Mouse (Mus musculus) limb, embryonic 12.5 days (tissue): ENCODE measurements at regions not wholly inside any gene's neighbourhood (a gene's known extent, or its start where the extent isn't known, plus 50 kb on each side); places are given as distances from the start of the nearest gene placed in this dataset.

ENCODE experiments used
- ATAC-seq: fragments of 200-750 bp; cut with Nextera tagmentation; 2 replicates; pipeline ENCODE4 v1.8.0; 2017; ENCODE audit warnings: low read depth, moderate TSS enrichment; ENCODE audit not compliant: insufficient number of reproducible peaks, insufficient read depth, low FRiP score, low TSS enrichment
- H3K27ac ChIP-seq: fragments of 300-500 bp; sonication (generic); 2 replicates; pipeline ENCODE4 v1.5.1; 2016; ENCODE audit warnings: mild to moderate bottlenecking, moderate library complexity
- H3K27me3 ChIP-seq: fragments of 300-500 bp; sonication (generic); 2 replicates; pipeline ENCODE4 v1.6.1; 2016; ENCODE audit warnings: mild to moderate bottlenecking, moderate library complexity
- H3K36me3 ChIP-seq: fragments of 300-500 bp; sonication (generic); 2 replicates; pipeline ENCODE4 v1.6.1; 2016; ENCODE audit warnings: mild to moderate bottlenecking, moderate library complexity
- H3K4me1 ChIP-seq: fragments of 300-500 bp; sonication (generic); replicated peaks from 2 replicates; pipeline ENCODE4 v1.6.1; 2016
- H3K4me2 ChIP-seq: fragments of 300-500 bp; sonication (generic); 2 replicates; pipeline ENCODE4 v1.6.1; 2016; ENCODE audit warnings: mild to moderate bottlenecking, moderate library complexity
- H3K4me3 ChIP-seq: fragments of 300-500 bp; sonication (generic); replicated peaks from 2 replicates; pipeline ENCODE4 v1.5.1; 2016; ENCODE audit warnings: mild to moderate bottlenecking
- H3K9ac ChIP-seq: fragments of 300-500 bp; sonication (generic); replicated peaks from 2 replicates; pipeline ENCODE4 v1.6.1; 2016; ENCODE audit warnings: mild to moderate bottlenecking, moderate library complexity
- H3K9me3 ChIP-seq: fragments of 300-500 bp; sonication (generic); 2 replicates; pipeline ENCODE4 v1.6.1; 2016; ENCODE audit warnings: mild to moderate bottlenecking, moderate library complexity
- WGBS: fragments of 180-500 bp; shearing (Covaris S2); methylation state at CpG from one replicate; pipeline ENCODE4 v1.1.7; 2016; 5-methylcytosine and 5-hydroxymethylcytosine counted together

DNA sequence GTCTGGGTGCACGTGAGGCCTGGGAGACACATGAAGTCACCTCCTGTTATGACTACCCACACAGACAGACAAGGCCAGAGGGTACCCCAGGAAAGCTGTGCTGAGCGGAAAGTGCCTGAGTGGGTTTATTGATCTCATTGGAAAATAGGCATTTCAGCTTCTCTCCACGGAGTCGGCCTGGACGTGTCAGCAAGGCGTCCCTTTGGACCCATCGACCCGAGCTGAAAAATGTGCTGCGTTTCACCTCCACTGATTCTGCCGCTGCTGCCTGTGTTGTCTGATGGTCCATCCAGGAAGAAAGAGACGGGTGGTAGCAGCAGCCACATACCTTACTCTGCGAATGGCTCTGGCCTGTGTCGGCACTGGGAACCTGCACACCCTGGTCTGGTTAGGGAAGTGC is 544.3 kb downstream of the Ccdc171 start:
- H3K4me1 ChIP-seq = peaks cover 57% of the 10 kb centered on the region

GRCm38 (mm10) chr4:84070089-84070488 is 544.7 kb downstream of the Ccdc171 start:
- no peak overlapping the region for H3K4me2 ChIP-seq
- 27% methylated on average over 4 of the region's 4 CpGs for WGBS
- no peak overlapping the region for H3K9ac ChIP-seq
- ATAC-seq = no peak
- H3K27me3 ChIP-seq = no peaks in the 10 kb centered on the region
- H3K36me3 ChIP-seq = no peaks in the 10 kb centered on the region
- H3K4me3 ChIP-seq = no peak overlapping the region
- H3K27ac ChIP-seq = peak overlapping the region; percentile 87
- H3K9me3 ChIP-seq = no peaks in the 10 kb centered on the region
- peaks cover 54% of the 10 kb centered on the region for H3K4me1 ChIP-seq

More for the DNA sequence above, 544.3 kb downstream of the Ccdc171 start:
- Histone ChIP-seq H3K4me2 (no peak overlapping the region), H3K36me3 (no peaks in the 10 kb centered on the region), H3K27me3 (no peaks in the 10 kb centered on the region), H3K27ac (peak overlapping the region; percentile 87), H3K9ac (no peak overlapping the region), H3K9me3 (no peaks in the 10 kb centered on the region), H3K4me3 (no peak overlapping the region)
- no peak for ATAC-seq
- WGBS = 63% methylated on average over 13 of the region's 13 CpGs

- H3K27me3 ChIP-seq = no peaks in the 10 kb centered on the region
- H3K36me3 ChIP-seq = no peaks in the 10 kb centered on the region
- H3K27ac ChIP-seq = no peak overlapping the region
- WGBS = 60% methylated on average over 5 of the region's 5 CpGs
- H3K4me3 ChIP-seq = no peak overlapping the region
- no peaks in the 10 kb centered on the region for H3K9me3 ChIP-seq
- ATAC-seq = no peak
- no peak overlapping the region for H3K4me2 ChIP-seq
- no peak overlapping the region for H3K9ac ChIP-seq
- peaks cover 43% of the 10 kb centered on the region for H3K4me1 ChIP-seq
These were observed 546.8 kb downstream of the Ccdc171 start for GRCm38 (mm10) chr4:84072096-84072495.

GRCm38 (mm10) chr4:84076526-84076925 is 551.2 kb downstream of the Ccdc171 start:
- Histone ChIP-seq H3K9me3 (no peaks in the 10 kb centered on the region), H3K36me3 (no peaks in the 10 kb centered on the region), H3K9ac (no peak overlapping the region), H3K4me1 (peaks cover 12% of the 10 kb centered on the region), H3K27me3 (no peaks in the 10 kb centered on the region), H3K4me2 (no peak overlapping the region), H3K4me3 (no peak overlapping the region), H3K27ac (no peak overlapping the region)
- no peak for ATAC-seq
- WGBS = 94% methylated on average over 1 of the region's 1 CpGs

DNA sequence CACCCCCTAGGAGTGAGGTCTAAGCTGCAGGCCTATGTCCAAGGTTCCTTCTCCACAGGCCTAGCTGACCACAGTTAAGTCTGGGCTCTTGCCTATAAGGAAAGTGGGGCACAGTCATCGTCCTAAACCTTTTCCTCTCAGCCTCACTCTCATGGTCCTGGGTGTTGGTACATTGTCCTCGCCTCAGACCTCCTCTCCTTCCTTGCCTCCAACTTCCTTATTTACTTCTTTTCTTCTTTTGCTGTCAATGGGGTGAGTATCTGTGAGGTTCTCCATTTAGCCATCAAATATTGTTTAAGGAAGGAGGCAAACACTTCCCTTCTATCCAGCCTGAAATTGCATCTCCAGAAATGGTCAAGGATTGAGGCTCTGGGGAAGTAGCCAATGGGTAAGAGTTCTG is 554.2 kb downstream of the Ccdc171 start:
- WGBS = 82% methylated on average over 2 of the region's 2 CpGs
- Histone ChIP-seq H3K4me3 (no peak overlapping the region), H3K27ac (no peak overlapping the region), H3K4me2 (no peak overlapping the region), H3K4me1 (peaks cover 5% of the 10 kb centered on the region; the same call in 1 of the 2 replicates), H3K9ac (no peak overlapping the region), H3K27me3 (no peaks in the 10 kb centered on the region), H3K9me3 (no peaks in the 10 kb centered on the region), H3K36me3 (no peaks in the 10 kb centered on the region)
- ATAC-seq = no peak

GRCm38 (mm10) chr4:84081518-84081917 is 556.2 kb downstream of the Ccdc171 start:
- Histone ChIP-seq H3K27me3 (no peaks in the 10 kb centered on the region), H3K4me1 (peaks cover 5% of the 10 kb centered on the region; the same call in 1 of the 2 replicates), H3K27ac (no peak overlapping the region), H3K4me2 (no peak overlapping the region), H3K36me3 (no peaks in the 10 kb centered on the region), H3K4me3 (no peak overlapping the region), H3K9me3 (no peaks in the 10 kb centered on the region), H3K9ac (no peak overlapping the region)
- no peak for ATAC-seq
- WGBS = 27% methylated on average over 7 of the region's 7 CpGs

DNA sequence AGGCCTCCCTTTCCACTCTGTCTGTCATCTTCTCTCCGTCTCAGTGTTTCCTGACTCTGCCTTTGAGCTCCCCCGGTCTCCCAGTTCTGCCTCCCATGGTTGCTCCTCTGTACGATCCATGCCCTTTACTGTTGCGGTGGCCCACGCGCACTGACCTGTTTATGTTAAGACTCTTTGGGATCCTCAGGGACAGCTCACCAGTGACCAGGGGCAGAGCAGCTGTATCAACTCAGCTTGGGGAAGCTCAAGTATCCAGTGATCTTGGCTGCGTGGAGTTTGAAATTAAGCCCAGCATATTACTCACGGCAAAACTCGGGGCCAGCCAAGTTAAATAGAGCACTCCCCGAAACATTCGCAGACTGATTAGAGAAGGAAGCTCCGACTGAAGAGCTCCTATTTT is 562.8 kb downstream of the Ccdc171 start:
- H3K27ac ChIP-seq = no peak overlapping the region
- 87% methylated on average over 12 of the region's 12 CpGs for WGBS
- no peaks in the 10 kb centered on the region for H3K36me3 ChIP-seq
- no peak overlapping the region for H3K4me3 ChIP-seq
- H3K4me1 ChIP-seq = no peaks in the 10 kb centered on the region
- H3K9me3 ChIP-seq = no peaks in the 10 kb centered on the region
- no peak overlapping the region for H3K4me2 ChIP-seq
- ATAC-seq = no peak
- H3K27me3 ChIP-seq = no peaks in the 10 kb centered on the region
- H3K9ac ChIP-seq = no peak overlapping the region

DNA sequence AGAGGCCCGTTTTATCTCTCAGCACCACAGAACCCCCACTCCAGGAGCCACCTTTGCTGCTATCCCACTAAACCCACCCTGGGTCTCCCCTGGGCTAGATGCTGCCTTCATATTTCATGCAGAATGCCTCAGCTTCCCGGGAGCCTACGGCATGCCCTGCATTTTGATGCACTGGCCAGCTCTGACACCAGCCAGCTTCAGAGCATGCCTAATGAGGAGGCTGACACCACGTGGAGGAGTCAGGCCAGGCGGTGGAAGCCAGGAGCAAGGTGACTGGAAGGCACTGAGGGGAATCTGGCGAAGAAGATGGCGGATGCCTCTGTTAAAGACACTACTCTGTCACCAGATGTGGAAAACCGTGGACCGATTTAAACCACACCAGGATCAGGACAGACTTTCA is 567.2 kb downstream of the Ccdc171 start:
- ATAC-seq = no peak
- Histone ChIP-seq H3K9me3 (no peaks in the 10 kb centered on the region), H3K27me3 (no peaks in the 10 kb centered on the region), H3K36me3 (no peaks in the 10 kb centered on the region), H3K4me3 (no peak overlapping the region), H3K27ac (no peak overlapping the region), H3K9ac (no peak overlapping the region), H3K4me1 (peaks cover 6% of the 10 kb centered on the region; the same call in 1 of the 2 replicates), H3K4me2 (no peak overlapping the region)
- 67% methylated on average over 9 of the region's 9 CpGs for WGBS

DNA sequence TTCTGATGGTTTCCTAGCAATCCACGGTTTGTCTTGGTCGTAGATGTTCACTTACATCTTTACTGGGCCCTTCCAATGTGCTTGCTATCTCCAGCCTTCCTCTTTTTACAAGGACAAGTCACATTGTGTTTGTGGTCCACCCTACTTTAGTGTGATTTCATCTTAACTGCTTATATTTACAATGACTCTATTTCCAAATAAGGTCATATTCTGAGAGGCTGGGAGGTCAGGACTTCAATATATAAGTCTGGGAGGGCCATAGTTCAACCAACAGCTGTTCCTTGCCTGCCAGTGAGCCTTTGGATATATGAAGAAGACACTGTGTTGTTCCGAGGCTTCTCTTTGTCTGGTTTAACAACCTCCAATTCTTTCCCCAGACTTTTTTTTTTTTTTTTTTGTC is 569.9 kb downstream of the Ccdc171 start:
- H3K27me3 ChIP-seq = no peaks in the 10 kb centered on the region
- 88% methylated on average over 3 of the region's 3 CpGs for WGBS

GRCm38 (mm10) chr4:84096081-84096480 is 570.7 kb downstream of the Ccdc171 start:
- Histone ChIP-seq H3K4me3 (no peak overlapping the region), H3K9me3 (no peaks in the 10 kb centered on the region), H3K36me3 (no peaks in the 10 kb centered on the region), H3K27me3 (no peaks in the 10 kb centered on the region), H3K4me2 (no peak overlapping the region), H3K27ac (no peak overlapping the region), H3K9ac (no peak overlapping the region), H3K4me1 (peaks cover 23% of the 10 kb centered on the region)
- no peak for ATAC-seq
- WGBS = 85% methylated on average over 4 of the region's 4 CpGs

More for the DNA sequence above, 569.9 kb downstream of the Ccdc171 start:
- Histone ChIP-seq H3K9me3 (no peaks in the 10 kb centered on the region), H3K36me3 (no peaks in the 10 kb centered on the region), H3K4me2 (no peak overlapping the region), H3K4me1 (peaks cover 18% of the 10 kb centered on the region), H3K27ac (no peak overlapping the region), H3K9ac (no peak overlapping the region), H3K4me3 (no peak overlapping the region)
- ATAC-seq = no peak

DNA sequence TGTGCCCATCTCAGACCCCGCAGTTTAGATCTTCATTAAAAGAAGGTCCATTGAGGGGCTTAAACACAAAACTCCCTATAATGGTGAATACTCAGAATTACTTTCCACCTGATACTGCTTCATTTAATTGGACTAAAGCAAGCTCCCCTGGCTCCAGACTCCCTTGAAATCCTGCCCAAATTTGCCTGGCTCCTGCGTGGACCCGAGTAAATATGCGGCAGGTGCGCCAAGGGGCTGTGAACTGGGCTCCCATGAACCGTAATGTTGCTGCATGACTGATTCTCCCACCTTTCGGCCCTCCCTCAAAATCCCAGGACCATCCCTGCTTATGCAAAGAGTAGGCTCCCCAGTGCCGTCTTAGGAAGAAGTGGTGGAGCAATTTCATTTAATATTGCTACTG is 573.7 kb downstream of the Ccdc171 start:
- Histone ChIP-seq H3K4me3 (no peak overlapping the region), H3K36me3 (no peaks in the 10 kb centered on the region), H3K27me3 (no peaks in the 10 kb centered on the region), H3K4me1 (peaks cover 43% of the 10 kb centered on the region), H3K9me3 (no peaks in the 10 kb centered on the region), H3K4me2 (no peak overlapping the region), H3K9ac (no peak overlapping the region), H3K27ac (no peak overlapping the region)
- whole genome bisulfite sequencing = 85% methylated on average over 8 of the region's 8 CpGs
- ATAC-seq = no peak

- H3K4me3 ChIP-seq = no peak overlapping the region
- peaks cover 37% of the 10 kb centered on the region for H3K4me1 ChIP-seq
- WGBS = 84% methylated on average over 6 of the region's 6 CpGs
These were observed 573.2 kb downstream of the Bnc2 start for GRCm38 (mm10) chr4:84101923-84102322.

More at GRCm38 (mm10) chr4:84101923-84102322, 573.2 kb downstream of the Bnc2 start:
- H3K27me3 ChIP-seq = no peaks in the 10 kb centered on the region
- H3K27ac ChIP-seq = no peak overlapping the region
- H3K9ac ChIP-seq = no peak overlapping the region
- no peak overlapping the region for H3K4me2 ChIP-seq
- H3K9me3 ChIP-seq = no peaks in the 10 kb centered on the region
- ATAC-seq = no peak
- H3K36me3 ChIP-seq = no peaks in the 10 kb centered on the region
